Mouse (Mus musculus): Measurements from ENCODE around the gene Pld4. TPM values are rescaled to one million over a fixed set of nuclear protein-coding genes. Genes with fewer than 3 reads are reported as not detected.

The Pld4 gene
- polyA plus RNA-seq, 1 experiment from 2014 or later, result 5.2 TPM

GRCm38 (mm10) chr12:112774026-112774425, 13.6 kb downstream of the Pld4 start:
- peaks cover 5% of the 10 kb centered on the region; the same call in 1 of the 2 replicates for H3K4me1 ChIP-seq (replicated peaks)
- H3K27me3 ChIP-seq (ENCODE audit: insufficient read depth, poor library complexity, severe bottlenecking), result no peaks in the 10 kb centered on the region
- H3K4me3 ChIP-seq, result no peak overlapping the region
- H3K36me3 ChIP-seq, result no peaks in the 10 kb centered on the region
- peaks cover 7% of the 10 kb centered on the region; the same call in 1 of the 2 replicates for H3K9me3 ChIP-seq
- no peak overlapping the region for H3K27ac ChIP-seq
- WGBS, result 80% methylated on average over 6 of the region's 6 CpGs
- DNase-seq (ENCODE audit: low spot score), result no peak

GRCm38 (mm10) chr12:112774481-112774880, 14.0 kb downstream of the Pld4 start:
- DNase-seq (ENCODE audit: low spot score), result no peak
- no peak overlapping the region for H3K27ac ChIP-seq
- H3K9me3 ChIP-seq, result peaks cover 7% of the 10 kb centered on the region; the same call in 1 of the 2 replicates
- no peak overlapping the region for H3K4me3 ChIP-seq
- peaks cover 5% of the 10 kb centered on the region; the same call in 1 of the 2 replicates for H3K4me1 ChIP-seq (replicated peaks)
- 94% methylated on average over 10 of the region's 10 CpGs for WGBS
- no peaks in the 10 kb centered on the region for H3K27me3 ChIP-seq (ENCODE audit: insufficient read depth, poor library complexity, severe bottlenecking)
- no peaks in the 10 kb centered on the region for H3K36me3 ChIP-seq

- Histone ChIP-seq H3K4me3 (no peak overlapping the region), H3K9me3 (no peaks in the 10 kb centered on the region), H3K4me1 (replicated peaks) (peaks cover 31% of the 10 kb centered on the region), H3K27ac (no peak overlapping the region), H3K27me3 (ENCODE audit: insufficient read depth, poor library complexity, severe bottlenecking) (no peaks in the 10 kb centered on the region), H3K36me3 (no peaks in the 10 kb centered on the region)
- 81% methylated on average over 8 of the region's 8 CpGs for WGBS
- no peak for DNase-seq (ENCODE audit: low spot score)
Observed at GRCm38 (mm10) chr12:112791026-112791425, 30.6 kb downstream of the Pld4 start.

GRCm38 (mm10) chr12:112793601-112794355, 33.3 kb downstream of the Pld4 start:
- Histone ChIP-seq H3K9me3 (no peaks in the 10 kb centered on the region), H3K36me3 (no peaks in the 10 kb centered on the region), H3K27ac (peak overlapping the region; percentile 50; the same call in 1 of the 2 replicates), H3K4me1 (replicated peaks) (peaks cover 38% of the 10 kb centered on the region), H3K4me3 (no peak overlapping the region), H3K27me3 (ENCODE audit: insufficient read depth, poor library complexity, severe bottlenecking) (peaks cover 14% of the 10 kb centered on the region)
- DNase-seq (ENCODE audit: low spot score), result no peak
- 73% methylated on average over 13 of the region's 13 CpGs for WGBS

GRCm38 (mm10) chr12:112794356-112794816, 33.9 kb downstream of the Pld4 start:
- Histone ChIP-seq H3K4me3 (no peak overlapping the region), H3K27me3 (ENCODE audit: insufficient read depth, poor library complexity, severe bottlenecking) (peaks cover 20% of the 10 kb centered on the region), H3K4me1 (replicated peaks) (peaks cover 38% of the 10 kb centered on the region), H3K27ac (peak overlapping the region; percentile 50; the same call in 1 of the 2 replicates), H3K9me3 (no peaks in the 10 kb centered on the region), H3K36me3 (no peaks in the 10 kb centered on the region)
- WGBS, result 34% methylated on average over 7 of the region's 7 CpGs
- no peak for DNase-seq (ENCODE audit: low spot score)

GRCm38 (mm10) chr12:112794998-112795397, 34.5 kb downstream of the Pld4 start:
- peaks cover 21% of the 10 kb centered on the region for H3K27me3 ChIP-seq (ENCODE audit: insufficient read depth, poor library complexity, severe bottlenecking)
- no peak overlapping the region for H3K27ac ChIP-seq
- no peak overlapping the region for H3K4me3 ChIP-seq
- no peaks in the 10 kb centered on the region for H3K36me3 ChIP-seq
- peaks cover 38% of the 10 kb centered on the region for H3K4me1 ChIP-seq (replicated peaks)
- WGBS, result 88% methylated on average over 5 of the region's 5 CpGs
- no peak for DNase-seq (ENCODE audit: low spot score)
- no peaks in the 10 kb centered on the region for H3K9me3 ChIP-seq

GRCm38 (mm10) chr12:112795466-112796104, 35.1 kb downstream of the Pld4 start:
- WGBS, result 65% methylated on average over 18 of the region's 18 CpGs
- H3K27me3 ChIP-seq (ENCODE audit: insufficient read depth, poor library complexity, severe bottlenecking), result peaks cover 25% of the 10 kb centered on the region

GRCm38 (mm10) chr12:112796551-112797510, 36.4 kb downstream of the Pld4 start:
- no peak for DNase-seq (ENCODE audit: low spot score)
- no peaks in the 10 kb centered on the region for H3K36me3 ChIP-seq
- H3K27me3 ChIP-seq (ENCODE audit: insufficient read depth, poor library complexity, severe bottlenecking), result peaks cover 37% of the 10 kb centered on the region
- no peaks in the 10 kb centered on the region for H3K9me3 ChIP-seq
- no peak overlapping the region for H3K27ac ChIP-seq
- WGBS, result 58% methylated on average over 17 of the region's 17 CpGs
- peaks cover 46% of the 10 kb centered on the region for H3K4me1 ChIP-seq (replicated peaks)
- no peak overlapping the region for H3K4me3 ChIP-seq

More at GRCm38 (mm10) chr12:112795466-112796104, 35.1 kb downstream of the Pld4 start:
- Histone ChIP-seq H3K4me1 (replicated peaks) (peaks cover 43% of the 10 kb centered on the region), H3K9me3 (no peaks in the 10 kb centered on the region), H3K27ac (no peak overlapping the region), H3K36me3 (no peaks in the 10 kb centered on the region), H3K4me3 (no peak overlapping the region)
- no peak for DNase-seq (ENCODE audit: low spot score)

- Histone ChIP-seq H3K27me3 (ENCODE audit: insufficient read depth, poor library complexity, severe bottlenecking) (peaks cover 47% of the 10 kb centered on the region), H3K9me3 (no peaks in the 10 kb centered on the region), H3K36me3 (no peaks in the 10 kb centered on the region), H3K27ac (no peak overlapping the region), H3K4me1 (replicated peaks) (peaks cover 56% of the 10 kb centered on the region), H3K4me3 (no peak overlapping the region)
- 69% methylated on average over 15 of the region's 15 CpGs for WGBS
- no peak for DNase-seq (ENCODE audit: low spot score)
Observed at GRCm38 (mm10) chr12:112797672-112798331, 37.3 kb downstream of the Pld4 start.

- Histone ChIP-seq H3K27ac (no peak overlapping the region), H3K27me3 (ENCODE audit: insufficient read depth, poor library complexity, severe bottlenecking) (peaks cover 52% of the 10 kb centered on the region), H3K4me3 (no peak overlapping the region), H3K4me1 (replicated peaks) (peaks cover 59% of the 10 kb centered on the region), H3K36me3 (no peaks in the 10 kb centered on the region), H3K9me3 (no peaks in the 10 kb centered on the region)
- 52% methylated on average over 5 of the region's 5 CpGs for WGBS
- DNase-seq (ENCODE audit: low spot score), result no peak
Observed at GRCm38 (mm10) chr12:112798332-112798681, 37.9 kb downstream of the Pld4 start.

- peaks cover 59% of the 10 kb centered on the region for H3K4me1 ChIP-seq (replicated peaks)
- H3K27me3 ChIP-seq (ENCODE audit: insufficient read depth, poor library complexity, severe bottlenecking), result peaks cover 56% of the 10 kb centered on the region
Observed at GRCm38 (mm10) chr12:112798716-112799115, 38.3 kb downstream of the Pld4 start.

More at GRCm38 (mm10) chr12:112798716-112799115, 38.3 kb downstream of the Pld4 start:
- WGBS, result 70% methylated on average over 5 of the region's 5 CpGs
- no peaks in the 10 kb centered on the region for H3K36me3 ChIP-seq
- H3K9me3 ChIP-seq, result no peaks in the 10 kb centered on the region
- no peak for DNase-seq (ENCODE audit: low spot score)
- no peak overlapping the region for H3K27ac ChIP-seq
- no peak overlapping the region for H3K4me3 ChIP-seq
